Mouse (Mus musculus) testis, adult 2 months (tissue): ENCODE data around the gene Ugdh. TPM values are rescaled to one million over a fixed set of nuclear protein-coding genes. Genes with fewer than 3 reads are reported as not detected.

Experiments
- H3K27ac ChIP-seq: fragments of 200-500 bp; 2 replicates; pipeline ENCODE4 v1.5.1; 2012; ENCODE audit warnings: low read depth, low read length; ENCODE audit not compliant: control insufficient read depth, insufficient read depth
- H3K27me3 ChIP-seq: fragments of 200-500 bp; 2 replicates; pipeline ENCODE4 v1.6.1; 2012; ENCODE audit warnings: mild to moderate bottlenecking, low read length, moderate library complexity; ENCODE audit not compliant: control insufficient read depth, insufficient read depth
- H3K36me3 ChIP-seq: fragments of 200-500 bp; 2 replicates; pipeline ENCODE4 v1.6.1; 2012; ENCODE audit warnings: mild to moderate bottlenecking, low read length; ENCODE audit not compliant: control insufficient read depth, insufficient read depth
- H3K4me1 ChIP-seq: fragments of 200-500 bp; 2 replicates; pipeline ENCODE4 v1.6.1; 2012; ENCODE audit warnings: low read length; ENCODE audit not compliant: control insufficient read depth, insufficient read depth
- H3K4me3 ChIP-seq: fragments of 200-500 bp; 2 replicates; pipeline ENCODE4 v1.5.1; 2012; ENCODE audit warnings: low read depth, mild to moderate bottlenecking, low read length, moderate library complexity, mixed read lengths; ENCODE audit not compliant: control insufficient read depth
- CTCF ChIP-seq: fragments of 200-500 bp; IDR thresholded peaks from 2 replicates; pipeline ENCODE4 v1.5.1; 2012; ENCODE audit warnings: low read depth, mild to moderate bottlenecking, inconsistent platforms, low read length, moderate library complexity; ENCODE audit not compliant: control insufficient read depth, insufficient read depth, insufficient replicate concordance
- POLR2A ChIP-seq: fragments of 200-500 bp; IDR thresholded peaks from 2 replicates; pipeline ENCODE4 v1.6.1; 2012; ENCODE audit warnings: low read depth, mild to moderate bottlenecking, inconsistent platforms, low read length, moderate library complexity; ENCODE audit not compliant: control insufficient read depth
- polyA plus RNA-seq: library from polyadenylated mRNA; depleted of rRNA; stranded (reverse); fragments of >200 nt; gene quantifications from 2 replicates; pipeline ENCODE4 v1.2.3, GENCODE M21; 2012; rRNA removed

Gene Ugdh
- polyA plus RNA-seq, 1 experiment, result 1.3 TPM

- Histone ChIP-seq H3K4me1 (no peaks in the 10 kb centered on the region), H3K36me3 (no peaks in the 10 kb centered on the region), H3K27ac (no peak overlapping the region), H3K27me3 (no peaks in the 10 kb centered on the region), H3K4me3 (no peak overlapping the region)
- TF ChIP-seq POLR2A (no peak), CTCF (no peak)
These were observed 61.0 kb downstream of the Ugdh start for GRCm38 (mm10) chr5:65374746-65375145.

- H3K4me1 ChIP-seq, result no peaks in the 10 kb centered on the region
- H3K36me3 ChIP-seq, result no peaks in the 10 kb centered on the region
- TF ChIP-seq CTCF (no peak), POLR2A (no peak)
- no peak overlapping the region for H3K27ac ChIP-seq
- peak overlapping the region; percentile 48; the same call in 1 of the 2 replicates for H3K4me3 ChIP-seq
- no peaks in the 10 kb centered on the region for H3K27me3 ChIP-seq
These were observed 64.2 kb downstream of the Ugdh start for GRCm38 (mm10) chr5:65371551-65371950.

GRCm38 (mm10) chr5:65367837-65368236 is 67.9 kb downstream of the Ugdh start:
- H3K27ac ChIP-seq, result no peak overlapping the region
- TF ChIP-seq POLR2A (no peak), CTCF (no peak)
- H3K27me3 ChIP-seq, result no peaks in the 10 kb centered on the region
- no peaks in the 10 kb centered on the region for H3K36me3 ChIP-seq
- no peak overlapping the region for H3K4me3 ChIP-seq
- no peaks in the 10 kb centered on the region for H3K4me1 ChIP-seq

Other genes with a start within 250 kb of the Ugdh start
- gene Wdr19, start 236.3 kb downstream of the Ugdh start, polyA plus RNA-seq, result 19.4 and 20.2 TPM in 2 replicates
- gene Rfc1, start 100.3 kb downstream of the Ugdh start, polyA plus RNA-seq, result 38.6 and 39.4 TPM in 2 replicates
- 0.65 and 0.72 TPM in 2 replicates for gene Klb, start 87.6 kb downstream of the Ugdh start, polyA plus RNA-seq
- 137 and 148 TPM in 2 replicates for gene Rpl9, start 44.5 kb downstream of the Ugdh start, polyA plus RNA-seq
- 29.5 and 32.1 TPM in 2 replicates for gene Lias, start 44.5 kb downstream of the Ugdh start, polyA plus RNA-seq
- gene Gm43552, start 56.9 kb upstream of the Ugdh start, polyA plus RNA-seq, result not detected in 2 replicates
- gene Smim14, start 101.2 kb upstream of the Ugdh start, polyA plus RNA-seq, result 130 and 131 TPM in 2 replicates
- gene Ube2k, start 101.3 kb upstream of the Ugdh start, polyA plus RNA-seq, result 138 and 149 TPM in 2 replicates